Mouse (Mus musculus) bone marrow macrophage, adult 2 months (primary cell): Measurements from ENCODE around the gene Rita1. TPM values are rescaled to one million over a fixed set of nuclear protein-coding genes. Genes with fewer than 3 reads are reported as not detected.
A peak's percentile ranks its signal among the peaks of the same experiment; 100 is the strongest.

Experiments
- H3K27ac ChIP-seq: 2 replicates; pipeline ENCODE4 v1.5.1; 2012; ENCODE audit warnings: low read depth, low read length; ENCODE audit not compliant: insufficient read depth
- H3K4me1 ChIP-seq: 2 replicates; pipeline ENCODE4 v1.6.1; 2012; ENCODE audit warnings: low read length; ENCODE audit not compliant: control insufficient read depth, insufficient read depth
- H3K4me3 ChIP-seq: 2 replicates; pipeline ENCODE4 v1.5.1; 2012; ENCODE audit warnings: mild to moderate bottlenecking, low read length, moderate library complexity; ENCODE audit not compliant: insufficient read depth
- CTCF ChIP-seq: IDR thresholded peaks from 2 replicates; pipeline ENCODE4 v1.5.1; 2012; ENCODE audit warnings: low read depth, mild to moderate bottlenecking, low read length, moderate library complexity
- POLR2A ChIP-seq: IDR thresholded peaks from 2 replicates; pipeline ENCODE4 v1.6.1; 2012; ENCODE audit warnings: mild to moderate bottlenecking, low read depth, low read length, borderline replicate concordance
- polyA plus RNA-seq: library from polyadenylated mRNA; stranded (reverse); fragments of >200 nt; gene quantifications from 2 replicates; pipeline ENCODE4 v1.2.4, GENCODE M21; 2012; ENCODE audit not compliant: missing spikeins, insufficient read depth, insufficient read length

Gene Rita1
- polyA plus RNA-seq, 1 experiment = 3.8 TPM

DNA sequence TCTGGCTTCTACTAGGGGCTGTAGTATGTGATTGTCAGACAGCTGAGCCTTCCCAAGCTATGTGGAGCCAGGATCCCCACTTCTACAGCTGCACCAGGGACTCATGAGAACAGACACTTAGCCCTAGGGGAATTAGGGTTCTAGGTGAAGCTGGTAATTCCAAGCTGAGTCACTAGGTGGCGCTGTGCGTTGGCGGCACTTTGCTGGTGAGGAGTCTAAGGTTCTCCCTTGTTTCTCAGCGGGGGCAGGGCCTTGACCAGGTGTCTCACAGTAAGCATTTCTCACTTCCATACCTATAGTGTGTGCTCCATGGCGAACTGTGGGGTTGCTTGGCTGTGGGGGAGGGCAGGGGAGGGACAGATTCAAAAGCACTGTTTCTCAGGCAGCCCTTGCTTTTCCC, 6.8 kb upstream of the Rita1 start:
- no peaks in the 10 kb centered on the region for H3K4me1 ChIP-seq
- TF ChIP-seq POLR2A (no peak), CTCF (peak; percentile 92)

DNA sequence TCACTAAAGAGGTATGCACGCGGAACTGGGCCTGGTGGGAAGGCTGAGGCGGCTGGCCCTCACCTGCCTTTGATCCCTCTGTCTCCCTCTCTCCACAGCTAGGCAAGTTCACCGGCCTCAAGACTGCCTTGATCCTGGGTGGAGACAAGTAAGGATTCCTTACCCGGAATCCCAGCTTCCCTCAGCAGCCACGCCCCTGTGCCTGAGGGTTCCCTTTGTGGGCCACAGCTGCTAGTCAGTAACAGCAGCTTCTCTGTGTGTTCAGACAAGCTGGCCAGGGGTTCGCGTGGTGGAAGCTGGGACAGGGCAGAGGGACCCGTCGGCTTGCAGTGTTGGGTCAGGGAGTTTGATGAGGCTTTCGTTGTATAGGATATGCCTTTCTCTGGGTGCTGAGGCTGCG, 6.4 kb upstream of the Rita1 start:
- Histone ChIP-seq H3K4me3 (no peak overlapping the region), H3K4me1 (no peaks in the 10 kb centered on the region), H3K27ac (no peak overlapping the region)
- no peak for TF ChIP-seq CTCF
- TF ChIP-seq POLR2A = no peak

More for the DNA sequence above, 6.8 kb upstream of the Rita1 start:
- no peak overlapping the region for H3K27ac ChIP-seq
- no peak overlapping the region for H3K4me3 ChIP-seq

DNA sequence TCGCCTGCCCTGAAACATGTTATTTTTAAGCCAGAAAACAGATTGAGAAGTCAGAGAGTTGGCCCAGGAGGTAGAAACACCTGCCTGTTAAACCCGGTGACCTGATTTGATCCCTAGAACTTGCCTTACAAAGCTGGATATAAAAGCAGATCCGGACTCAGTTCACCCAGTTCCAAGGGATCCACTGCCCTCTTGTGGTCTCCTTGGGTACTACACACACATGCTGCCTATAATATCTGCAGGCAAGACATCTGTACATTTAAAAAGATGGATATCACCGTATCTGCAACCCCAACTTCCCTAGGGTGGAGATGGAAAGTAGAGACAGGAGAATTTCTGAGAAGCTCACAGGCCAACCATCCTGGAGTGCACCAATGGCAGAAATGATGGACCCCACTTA, 3.5 kb upstream of the Rita1 start:
- peaks cover 6% of the 10 kb centered on the region for H3K4me1 ChIP-seq
- no peak overlapping the region for H3K27ac ChIP-seq
- no peak overlapping the region for H3K4me3 ChIP-seq
- TF ChIP-seq POLR2A (no peak), CTCF (peak; percentile 19; the same call in 1 of the 2 replicates)

DNA sequence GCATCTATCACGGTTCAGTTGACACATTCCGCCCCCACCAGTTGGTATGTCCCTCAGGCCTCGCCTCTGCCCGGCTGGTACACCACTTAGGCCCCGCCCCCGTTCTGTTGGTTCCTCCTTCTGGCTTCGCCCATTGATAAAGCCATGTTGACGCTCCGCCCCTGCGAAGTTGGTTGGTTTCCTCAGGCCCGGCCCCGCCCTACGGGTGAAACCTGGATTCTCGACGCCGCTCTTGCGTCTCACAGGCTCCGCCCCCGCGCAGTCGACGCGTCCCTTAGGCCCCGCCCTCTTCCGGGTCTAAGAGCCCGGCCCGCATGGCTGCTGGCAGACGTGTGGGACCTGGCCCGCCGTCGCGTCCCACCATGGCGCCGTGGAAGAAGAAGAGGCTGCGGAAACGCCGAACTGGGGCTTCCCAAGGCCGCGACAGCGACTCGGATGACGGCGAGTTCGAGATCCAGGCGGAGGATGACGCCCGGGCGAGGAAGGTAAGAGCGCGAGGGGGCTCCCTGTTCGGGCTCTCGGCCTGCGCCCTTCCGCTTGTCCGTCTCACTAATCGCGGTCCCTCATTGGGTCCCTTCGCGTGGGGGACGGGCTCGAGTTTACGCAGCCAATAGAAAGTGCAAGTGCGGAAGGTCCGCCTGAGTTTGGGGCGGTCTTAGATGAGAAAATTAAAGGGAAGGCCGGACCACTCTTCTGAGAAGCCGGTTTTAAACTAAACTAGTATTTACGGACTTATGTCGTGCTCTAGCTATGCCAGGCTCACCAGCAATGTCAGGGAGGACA, 624 bp upstream of the Rita1 start:
- H3K27ac ChIP-seq = peak overlapping the region; percentile 65
- TF ChIP-seq CTCF (no peak), POLR2A (no peak; the same call in 1 of the 2 replicates)
- peak overlapping the region; percentile 84 for H3K4me3 ChIP-seq
- H3K4me1 ChIP-seq = peaks cover 12% of the 10 kb centered on the region

DNA sequence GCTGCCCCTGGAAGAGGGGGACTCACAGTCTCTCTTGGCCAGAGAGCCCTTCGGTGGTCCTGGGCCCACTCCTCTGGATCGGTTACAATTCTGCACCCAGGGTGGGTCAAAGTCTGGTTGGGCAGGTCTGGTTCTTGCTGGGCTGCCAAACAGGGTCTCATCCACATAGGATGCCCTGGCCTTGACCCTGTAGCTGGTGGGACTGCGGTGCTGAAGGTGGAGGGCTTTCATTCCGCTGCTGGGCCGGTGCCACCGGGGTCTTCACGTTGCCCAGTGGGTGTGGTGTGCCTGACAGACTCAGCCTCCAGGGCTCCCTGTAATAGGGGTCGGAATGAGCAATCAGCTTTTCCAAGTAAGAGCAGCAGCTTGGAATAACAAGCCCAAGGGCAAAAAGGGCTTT, 973 bp downstream of the Rita1 start:
- peaks cover 12% of the 10 kb centered on the region for H3K4me1 ChIP-seq

DNA sequence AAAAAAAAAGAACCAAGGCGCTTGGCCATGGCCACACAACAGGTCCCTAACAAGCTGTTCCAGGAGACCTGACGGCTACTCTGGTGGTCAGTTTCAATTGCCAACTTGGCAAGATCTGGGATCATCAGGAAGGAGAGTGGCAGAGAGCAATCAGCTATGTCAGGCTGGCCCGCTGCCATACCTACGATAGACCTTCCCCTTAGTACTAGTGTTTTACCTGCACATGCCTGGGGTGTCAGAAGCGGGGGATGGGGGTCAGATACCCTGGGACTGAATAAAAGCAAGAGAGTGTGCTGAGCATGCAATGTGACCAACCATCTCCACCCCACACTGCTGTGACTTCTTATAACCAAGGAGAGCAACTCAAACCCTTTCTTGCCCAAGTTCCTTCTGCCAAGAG, 1.5 kb downstream of the Rita1 start:
- TF ChIP-seq CTCF (no peak), POLR2A (no peak)
- Histone ChIP-seq H3K4me3 (no peak overlapping the region), H3K27ac (no peak overlapping the region), H3K4me1 (peaks cover 12% of the 10 kb centered on the region)

More for the DNA sequence above, 973 bp downstream of the Rita1 start:
- no peak for TF ChIP-seq CTCF
- no peak for TF ChIP-seq POLR2A
- H3K4me3 ChIP-seq = peak overlapping the region; percentile 75
- H3K27ac ChIP-seq = no peak overlapping the region

DNA sequence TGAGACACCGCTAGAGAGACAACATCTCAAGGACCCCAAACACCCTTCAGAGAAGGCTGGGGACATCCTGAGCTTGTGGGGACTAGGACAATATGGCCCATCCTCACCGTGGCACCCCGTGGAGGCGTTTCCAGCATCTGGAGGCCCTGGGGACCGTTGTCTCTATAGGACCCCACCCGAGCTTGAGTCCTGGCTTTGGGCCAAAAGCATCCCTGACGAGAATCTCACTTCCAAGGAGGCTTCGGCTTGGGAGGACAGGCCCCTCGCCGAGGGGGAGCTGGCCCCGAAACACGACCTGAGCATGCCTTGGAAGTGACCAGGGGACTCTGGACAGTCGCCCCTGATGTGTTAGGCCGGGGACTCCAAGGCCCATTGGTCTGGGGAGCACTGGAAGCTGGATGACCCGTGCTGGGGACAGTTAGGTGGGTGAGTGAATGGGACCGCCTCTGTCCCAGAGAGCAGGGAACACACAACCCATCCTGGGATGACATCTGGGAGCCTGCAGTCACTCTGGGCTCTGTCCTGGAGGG, 3.1 kb downstream of the Rita1 start:
- Histone ChIP-seq H3K4me1 (peaks cover 15% of the 10 kb centered on the region), H3K4me3 (no peak overlapping the region), H3K27ac (no peak overlapping the region)
- TF ChIP-seq POLR2A = no peak
- no peak for TF ChIP-seq CTCF

DNA sequence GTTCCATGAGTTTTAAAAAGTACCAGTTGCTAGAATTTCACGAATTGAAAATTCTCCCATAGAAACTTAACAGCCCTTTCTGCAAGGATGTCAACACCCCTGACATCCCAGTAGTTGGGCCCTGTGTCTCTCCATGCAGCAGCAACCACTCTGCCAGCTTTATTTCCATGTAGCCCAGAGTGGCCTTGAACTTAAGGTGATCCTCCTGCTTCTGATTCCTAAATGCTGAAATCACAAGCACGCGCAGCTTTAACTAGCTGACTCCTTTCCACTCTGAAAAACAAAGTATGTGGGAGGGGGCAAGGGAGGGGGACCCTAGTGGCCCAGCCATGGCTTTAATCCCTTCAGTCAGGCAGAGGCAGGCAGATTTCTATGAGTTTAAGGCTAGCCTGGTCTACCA, 5.1 kb downstream of the Rita1 start:
- H3K4me1 ChIP-seq = peaks cover 15% of the 10 kb centered on the region
- no peak for TF ChIP-seq CTCF
- TF ChIP-seq POLR2A = no peak
- no peak overlapping the region for H3K27ac ChIP-seq

DNA sequence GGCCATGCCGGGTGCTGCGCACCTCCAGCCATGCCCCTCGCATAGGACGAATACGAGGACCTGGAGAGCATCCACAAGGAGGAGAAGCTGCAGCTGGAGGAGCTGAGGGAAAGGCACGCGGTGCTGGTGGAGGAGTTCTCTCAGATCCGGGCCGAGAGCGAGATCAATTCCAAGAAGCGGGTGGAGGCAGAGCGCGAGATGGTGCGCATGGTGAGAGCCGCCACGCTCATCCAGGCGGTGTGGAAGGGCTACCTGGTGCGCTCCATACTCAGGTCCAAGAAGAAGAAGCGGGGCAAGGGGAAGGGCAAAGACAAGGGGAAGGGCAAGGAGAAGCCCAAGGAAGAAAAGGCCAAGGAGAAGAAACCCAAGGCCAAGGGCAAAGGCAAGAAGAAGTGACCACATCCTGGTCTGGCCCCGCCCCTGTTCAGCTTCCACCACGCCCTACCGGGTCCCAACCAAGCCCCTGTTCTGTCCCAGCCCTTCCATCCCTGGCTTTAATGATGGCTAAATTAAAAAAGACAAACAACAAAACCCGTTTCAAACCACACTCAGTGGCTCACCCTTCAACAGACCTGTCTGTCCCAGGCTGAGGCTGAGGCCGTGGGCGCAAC, 5.7 kb downstream of the Rita1 start:
- Histone ChIP-seq H3K27ac (no peak overlapping the region), H3K4me1 (peaks cover 15% of the 10 kb centered on the region), H3K4me3 (no peak overlapping the region)
- TF ChIP-seq CTCF (no peak), POLR2A (no peak)

More for the DNA sequence above, 5.1 kb downstream of the Rita1 start:
- no peak overlapping the region for H3K4me3 ChIP-seq

DNA sequence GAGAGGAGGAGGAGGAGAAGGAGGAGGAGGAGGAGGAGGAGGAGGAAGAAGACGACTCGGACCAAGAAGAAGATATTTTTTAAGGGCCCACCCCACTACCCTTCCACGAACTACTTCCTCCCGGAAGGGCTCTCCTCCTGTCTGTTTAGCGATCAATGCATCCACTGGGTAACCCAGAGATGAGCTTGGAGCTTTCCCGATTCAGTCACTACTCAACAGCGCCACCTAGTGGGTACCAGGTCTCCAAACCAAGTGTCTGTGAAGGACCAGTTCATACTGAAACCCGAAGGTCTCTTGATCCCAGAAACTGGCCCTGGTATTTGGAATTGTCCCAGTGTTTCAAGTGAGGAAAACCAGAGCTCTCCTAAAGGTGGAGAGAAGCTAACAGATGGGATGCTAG, 6.7 kb downstream of the Rita1 start:
- Histone ChIP-seq H3K27ac (no peak overlapping the region), H3K4me1 (peaks cover 8% of the 10 kb centered on the region), H3K4me3 (no peak overlapping the region)
- TF ChIP-seq CTCF (peak; percentile 73), POLR2A (no peak)
